Mouse (Mus musculus): Measurements from ENCODE around the gene Arid3a.
A peak's percentile ranks its signal among the peaks of the same experiment; 100 is the strongest.

The Arid3a gene

DNA sequence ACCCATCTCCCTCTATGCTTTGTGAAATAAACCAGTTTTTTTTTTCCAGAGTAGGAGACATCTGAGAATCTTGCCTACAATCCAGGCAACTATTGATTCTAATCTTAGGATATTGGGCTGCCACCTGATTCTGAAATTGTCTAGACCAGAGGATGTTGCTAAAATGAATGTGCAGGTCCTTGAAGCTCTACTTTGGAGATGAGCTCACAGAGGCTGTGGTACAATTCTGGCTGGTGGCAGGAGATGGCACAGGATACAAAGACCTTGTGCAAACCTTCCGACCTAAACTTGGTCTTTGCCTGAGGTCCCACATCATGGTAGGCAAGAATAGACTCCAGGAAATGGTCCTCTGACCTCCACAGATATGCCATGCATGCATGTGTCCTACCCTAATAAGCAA, 68.8 kb downstream of the Arid3a start:
- no peak for DNase-seq (ENCODE audit: low read depth)

DNA sequence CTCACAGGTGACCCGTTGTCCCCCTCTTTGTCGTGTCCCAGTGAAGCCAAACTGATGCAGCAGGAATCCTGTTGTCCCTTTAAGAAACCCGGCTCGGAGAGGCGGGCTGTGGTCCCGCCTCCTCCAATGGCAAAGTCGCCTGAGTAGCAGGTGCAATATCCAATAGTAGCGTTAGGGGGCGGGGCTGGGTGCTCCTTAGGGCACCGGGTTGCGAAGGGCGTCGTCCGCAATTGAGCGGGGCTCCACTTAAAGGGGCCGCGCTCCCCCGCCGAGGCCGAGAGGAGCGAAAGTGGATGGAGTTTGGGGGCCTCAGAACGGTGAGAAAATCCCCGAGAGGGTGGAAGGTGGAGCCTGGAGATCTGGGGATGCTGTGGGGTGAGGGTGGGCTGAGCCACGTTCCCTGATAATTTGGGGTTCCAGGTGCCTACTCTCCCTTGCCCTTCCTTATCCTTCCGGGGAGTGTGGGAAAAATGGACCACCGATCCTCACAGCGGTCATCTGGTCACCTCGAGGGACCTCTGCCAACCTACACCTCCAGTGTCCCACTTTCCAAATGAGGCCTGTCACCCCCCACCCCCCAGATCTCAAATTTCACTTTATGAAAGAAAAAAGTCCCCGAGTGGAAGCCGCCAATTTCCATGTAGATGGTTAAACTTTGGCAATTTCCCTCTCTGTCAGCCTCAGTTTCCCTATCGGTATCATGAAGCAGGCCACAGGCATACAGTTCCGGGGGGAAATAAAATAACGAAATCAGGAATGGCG, 69.6 kb downstream of the Arid3a start, which contains the start of gene Abca7:
Abca7 (plus strand) TSS at position 223 of the 762 bp plus-strand sequence.
- DNase-seq (ENCODE audit: low read depth) = peak; percentile 98

DNA sequence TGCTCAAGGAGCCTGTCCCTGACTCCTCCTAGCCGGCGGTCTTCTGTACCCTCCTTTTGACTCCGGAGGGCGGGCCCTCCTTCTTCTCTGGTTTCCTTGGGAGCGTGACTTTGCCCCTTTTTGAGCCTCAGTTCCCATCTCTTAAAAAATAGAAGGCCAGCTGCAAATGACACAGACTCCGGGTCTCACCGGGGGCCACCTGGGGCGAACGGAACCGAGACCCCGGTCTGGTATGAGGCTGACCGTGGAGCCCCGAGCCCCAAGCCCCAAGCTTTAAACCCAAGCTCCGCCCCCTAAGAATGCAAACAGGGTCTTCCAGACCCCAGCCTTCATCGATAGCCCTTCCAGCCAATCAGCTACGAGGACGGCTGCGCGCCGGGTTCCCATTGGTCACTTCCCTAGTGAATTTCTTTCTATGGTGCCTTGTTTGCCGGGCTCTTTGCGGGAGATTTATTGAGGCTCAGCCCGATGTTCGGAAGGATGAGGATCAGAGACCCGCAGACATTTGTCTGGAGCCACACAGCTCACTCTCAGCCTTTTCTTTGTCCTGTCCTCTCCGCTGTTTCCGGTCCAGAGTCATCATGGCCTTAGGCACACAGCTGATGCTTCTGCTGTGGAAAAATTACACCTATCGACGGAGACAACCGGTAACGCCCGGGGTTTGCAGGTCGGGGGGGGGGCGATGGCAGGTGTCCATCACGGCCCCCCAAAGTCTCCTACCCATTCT, 70.4 kb downstream of the Arid3a start:
- no peak for DNase-seq (ENCODE audit: low read depth)

DNA sequence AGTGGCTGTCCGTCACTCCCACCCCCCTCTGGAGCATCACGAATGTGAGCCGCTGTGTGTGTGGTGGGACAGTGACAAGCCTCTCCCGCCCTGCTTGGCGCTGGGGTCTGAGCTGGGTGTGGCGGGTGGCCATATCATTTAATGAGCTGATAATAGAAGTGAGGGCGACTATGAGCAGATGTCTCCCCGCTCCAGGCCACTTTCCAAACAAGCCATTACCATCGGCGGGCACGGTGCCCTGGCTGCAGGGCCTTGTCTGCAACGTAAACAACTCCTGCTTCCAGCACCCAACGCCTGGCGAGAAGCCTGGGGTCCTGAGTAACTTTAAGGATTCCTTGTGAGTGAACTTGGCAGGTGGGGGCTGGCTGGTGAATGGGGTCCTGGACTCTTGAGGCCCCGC, 71.0 kb downstream of the Arid3a start:
- no peak for DNase-seq (ENCODE audit: low read depth)

DNA sequence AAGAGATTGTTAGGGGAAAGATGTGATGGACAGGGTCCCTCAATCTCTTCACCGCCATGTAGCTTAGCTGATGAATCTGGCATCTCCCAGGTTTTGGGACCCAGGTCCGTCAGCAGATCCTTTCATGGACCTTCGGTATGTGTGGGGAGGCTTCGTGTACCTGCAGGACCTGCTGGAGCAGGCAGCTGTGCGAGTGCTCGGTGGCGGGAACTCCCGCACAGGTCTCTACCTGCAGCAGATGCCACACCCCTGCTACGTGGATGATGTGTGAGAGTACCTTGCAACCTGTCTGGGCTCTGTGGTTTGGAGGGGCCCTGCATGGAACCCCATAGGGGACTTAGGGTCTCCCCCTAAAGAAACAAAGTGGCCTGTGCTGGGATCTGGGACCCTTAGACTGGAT, 75.1 kb downstream of the Arid3a start:
- DNase-seq (ENCODE audit: low read depth) = no peak

DNA sequence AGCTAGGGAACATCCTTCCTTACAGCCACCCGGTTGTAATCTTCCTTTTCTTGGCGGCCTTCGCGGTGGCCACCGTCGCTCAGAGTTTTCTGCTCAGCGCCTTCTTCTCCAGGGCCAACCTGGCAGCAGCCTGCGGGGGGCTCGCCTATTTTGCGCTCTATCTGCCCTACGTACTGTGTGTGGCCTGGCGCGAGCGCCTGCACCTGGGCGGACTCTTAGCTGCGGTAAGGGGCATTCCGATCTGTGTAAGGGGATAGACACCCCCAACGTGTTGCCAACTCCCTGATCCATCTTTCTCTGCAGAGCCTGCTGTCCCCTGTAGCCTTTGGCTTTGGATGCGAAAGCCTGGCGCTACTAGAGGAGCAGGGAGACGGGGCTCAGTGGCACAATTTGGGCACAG, 76.0 kb downstream of the Arid3a start:
- DNase-seq (ENCODE audit: low read depth) = no peak

DNA sequence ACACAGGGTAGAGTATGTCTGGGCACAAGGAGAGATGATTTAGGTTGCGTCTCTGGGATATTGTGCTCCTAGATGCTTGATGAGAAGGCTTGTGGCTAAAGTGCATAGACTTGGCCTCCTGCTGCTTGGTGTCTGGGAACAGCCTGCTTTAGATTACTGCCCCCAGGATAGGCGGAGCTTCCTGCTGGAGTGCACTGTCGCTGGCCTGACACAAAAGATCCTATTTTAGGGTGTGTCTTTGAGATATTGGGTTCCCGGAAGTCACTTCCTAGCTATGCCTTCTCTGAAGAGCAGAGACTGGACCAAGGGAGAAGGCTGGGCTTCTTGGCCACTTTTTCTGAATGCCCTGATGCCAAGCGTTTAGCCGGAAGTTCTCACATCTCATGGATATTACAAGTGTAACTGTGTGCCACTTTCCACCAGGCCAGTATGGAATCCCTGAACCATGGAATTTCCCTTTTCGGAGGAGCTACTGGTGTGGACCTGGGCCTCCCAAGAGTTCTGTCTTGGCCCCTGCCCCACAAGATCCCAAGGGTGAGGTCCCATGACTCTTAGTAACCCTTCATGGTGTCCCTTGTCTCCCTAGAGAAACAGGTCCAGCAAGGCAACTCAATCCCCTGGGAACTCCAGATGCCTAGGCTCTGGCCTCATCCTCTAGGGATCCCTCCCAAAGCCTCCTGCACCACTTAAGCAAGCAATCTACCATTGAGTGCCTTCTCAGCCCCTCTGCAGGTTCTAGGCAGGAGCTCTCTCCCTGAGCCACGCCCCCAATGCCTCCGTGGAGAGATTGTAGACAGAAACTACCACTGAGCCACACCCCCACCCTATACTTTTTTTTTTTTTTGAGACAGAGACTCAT, 76.8 kb downstream of the Arid3a start:
- DNase-seq (ENCODE audit: low read depth) = no peak

DNA sequence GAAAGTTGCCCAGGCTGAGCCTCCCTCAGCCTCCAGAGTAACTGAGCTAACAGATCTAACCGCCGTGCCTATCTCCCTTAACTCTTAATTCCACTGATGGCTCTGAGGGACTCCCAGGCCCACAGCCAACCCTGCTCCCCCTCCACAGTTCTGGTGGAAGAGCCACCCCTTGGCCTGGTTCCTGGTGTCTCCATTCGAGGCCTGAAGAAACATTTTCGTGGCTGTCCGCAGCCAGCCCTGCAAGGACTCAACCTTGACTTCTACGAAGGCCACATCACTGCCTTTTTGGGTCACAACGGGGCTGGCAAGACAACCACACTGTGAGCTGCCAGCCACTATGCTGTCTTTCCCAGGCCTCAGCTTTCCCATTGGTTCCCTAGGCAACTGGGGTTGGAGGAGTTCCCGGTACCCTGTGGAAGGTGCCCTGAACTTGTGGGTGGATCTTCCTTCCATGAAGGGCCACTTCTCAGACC, 77.4 kb downstream of the Arid3a start:
- DNase-seq (ENCODE audit: low read depth) = no peak
